12 mouse cellular contexts compared by ENCODE assay signal in the genomic region with DNA sequence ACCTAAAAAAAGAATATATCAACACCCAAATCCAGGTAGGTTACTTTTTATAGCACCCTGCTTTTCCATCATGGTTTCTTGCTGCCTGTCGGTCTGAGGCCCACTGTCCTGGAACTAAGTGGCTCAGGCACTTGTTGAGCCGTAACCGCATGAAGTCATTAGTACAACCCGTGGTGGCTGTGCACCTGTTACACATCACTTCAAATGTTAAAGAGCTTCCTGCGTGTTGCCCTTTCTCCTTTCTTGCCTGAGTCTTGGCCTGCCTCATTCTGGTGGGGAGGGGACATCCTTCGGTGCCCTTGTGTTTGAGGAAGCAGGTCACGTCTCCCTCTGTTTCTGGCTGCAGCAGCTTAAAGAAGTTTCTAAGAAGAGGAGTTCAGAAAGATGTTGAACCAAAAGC. TPM values are rescaled to one million over a fixed set of nuclear protein-coding genes. Genes with fewer than 3 reads are reported as not detected.
DNase-seq lines count a peak whose midpoint lies in the region; ATAC-seq lines count a peak whose summit lies in the region.
"Had no signal": no experiment of that assay in that cellular context is flagged by ENCODE, and none has a peak within 500 bp of the region (broad histone marks: within the 10 kb centered on the region; RNA-seq: fewer than 3 reads in every experiment).

No protein-coding gene starts in this region.

- peak; percentile 17 for DNase-seq in spleen, adult 12 weeks (ENCODE audit: low spot score)
- no peak for DNase-seq in spleen, postnatal 4 days (ENCODE audit: low spot score in 2 of 2)
- peak; percentile 48 for DNase-seq in ZHBTc4 (ENCODE audit: low read depth, low spot score)
- peak; percentile 53 for DNase-seq in thymus, postnatal 25 days
- DNase-seq in gastrocnemius, adult 8-10 months (ENCODE audit: low spot score in 2 of 2) = no peak
- DNase-seq in embryo, embryonic 10.5 days (ENCODE audit: low spot score) = no peak
- DNase-seq: adrenal gland, postnatal 36 days; cerebellum, postnatal 14 days; lung, postnatal 10 days had no signal

- ATAC-seq in megakaryocyte progenitor cell, adult 5-6 weeks (replicated peaks; ENCODE audit: poor library complexity) = peak; percentile 33
- no peak for ATAC-seq in frontal cortex, adult (ENCODE audit: low TSS enrichment)
- ATAC-seq: liver, embryonic 12.5 days had no signal

RNA-seq across cellular contexts. Expression of gene Ccnj, which starts 21.2 kb away (rescaled TPM):
- 3.9 and 4.6 TPM in 2 replicates for total RNA-seq in megakaryocyte progenitor cell, adult 5-6 weeks (2015)
- total RNA-seq in megakaryocyte progenitor cell, adult 5-6 weeks (2017) = 5.5 and 8.4 TPM in 2 replicates
- 1 to 10 TPM; 2.0 to 3.3 (median 2.8) TPM for total RNA-seq in gastrocnemius, adult 8-10 months (2022)

Comparison
In these comparisons a context has a peak if more than half of its experiments do, and no peak if none do; other contexts are left out.
1. DNase-seq: peak in spleen, adult 12 weeks (single experiment), ZHBTc4 (single experiment) and thymus, postnatal 25 days (single experiment); none in spleen, postnatal 4 days (0 of 2), gastrocnemius, adult 8-10 months (0 of 2) and embryo, embryonic 10.5 days (single experiment).